Mouse (Mus musculus) forebrain, embryonic 11.5 days (tissue): ENCODE data around the gene B230307C23Rik. TPM values are rescaled to one million over a fixed set of nuclear protein-coding genes. Genes with fewer than 3 reads are reported as not detected.

ENCODE experiments used
- ATAC-seq: fragments of 200-750 bp; cut with Nextera tagmentation; replicated peaks from 2 replicates; pipeline ENCODE4 v1.8.0; 2017; ENCODE audit warnings: moderate TSS enrichment; ENCODE audit not compliant: low FRiP score
- DNase-seq: peaks from one replicate; pipeline ENCODE4 v3.0.0-alpha.2; 2017; ENCODE audit warnings: low spot score
- H3K27ac ChIP-seq: fragments of 300-500 bp; sonication (generic); 2 replicates; pipeline ENCODE4 v1.5.1; 2014; ENCODE audit warnings: low read depth, low read length
- H3K27me3 ChIP-seq: fragments of 300-500 bp; sonication (generic); 2 replicates; pipeline ENCODE4 v1.6.1; 2014; ENCODE audit warnings: mild to moderate bottlenecking, low read length, mixed read lengths; ENCODE audit not compliant: control insufficient read depth, insufficient read depth
- H3K36me3 ChIP-seq: fragments of 300-500 bp; sonication (generic); 2 replicates; pipeline ENCODE4 v1.6.1; 2014; ENCODE audit warnings: mild to moderate bottlenecking, low read length, moderate library complexity, mixed read lengths; ENCODE audit not compliant: control insufficient read depth, insufficient read depth
- H3K4me1 ChIP-seq: fragments of 300-500 bp; sonication (generic); replicated peaks from 2 replicates; pipeline ENCODE4 v1.6.1; 2014; ENCODE audit warnings: low read length, mixed read lengths; ENCODE audit not compliant: control insufficient read depth, insufficient read depth
- H3K4me2 ChIP-seq: fragments of 300-500 bp; sonication (generic); 2 replicates; pipeline ENCODE4 v1.6.1; 2014; ENCODE audit warnings: low read depth, mild to moderate bottlenecking, low read length, moderate library complexity, mixed read lengths; ENCODE audit not compliant: severe bottlenecking
- H3K4me3 ChIP-seq: fragments of 300-500 bp; sonication (generic); 2 replicates; pipeline ENCODE4 v1.5.1; 2014; ENCODE audit warnings: low read depth, low read length
- H3K9ac ChIP-seq: fragments of 300-500 bp; sonication (generic); 2 replicates; pipeline ENCODE4 v1.6.1; 2014; ENCODE audit warnings: low read length
- H3K9me3 ChIP-seq: fragments of 300-500 bp; sonication (generic); 2 replicates; pipeline ENCODE4 v1.6.1; 2016; ENCODE audit warnings: low read length, mixed read lengths; ENCODE audit not compliant: control insufficient read depth
- WGBS: fragments of 180-500 bp; shearing (Covaris S2); extraction: QIAGEN DNeasy Blood & Tissue Kit; methylation state at CpG from one replicate; pipeline ENCODE4 v1.1.7; 2014; 5-methylcytosine and 5-hydroxymethylcytosine counted together
- polyA plus RNA-seq: library from polyadenylated mRNA; unstranded; fragments of >200 nt; fragmentation: Nextera tagmentation; extraction: Ambion mirVana; gene quantifications from 2 replicates; pipeline ENCODE4 v1.2.1, GENCODE M21; 2014

Gene B230307C23Rik
- polyA plus RNA-seq = 20.0 and 22.7 TPM in 2 replicates

- peak within 1 kb of the TSS; percentile 57 for H3K9ac ChIP-seq
- no peak within 1 kb of the TSS for H3K27ac ChIP-seq
- H3K4me2 ChIP-seq = peak within 1 kb of the TSS; percentile 65
- ATAC-seq (peak; percentile 99), DNase-seq (peak; percentile 88)
- H3K36me3 ChIP-seq = peaks cover 3% of the 10 kb centered on the region; the same call in 1 of the 2 replicates
- no peaks in the 10 kb centered on the region for H3K27me3 ChIP-seq
- WGBS = 2% methylated on average over 22 of the region's 22 CpGs
- H3K4me3 ChIP-seq = peak within 1 kb of the TSS; percentile 49
- no peaks in the 10 kb centered on the region for H3K9me3 ChIP-seq
- no peaks in the 10 kb centered on the region for H3K4me1 ChIP-seq
Observed at GRCm38 (mm10) chr16:97996616-97997382, at the start of gene B230307C23Rik. TSS of gene B230307C23Rik (plus strand) at chr16:97997315.

GRCm38 (mm10) chr16:97948836-97949235 lies 48.3 kb upstream of the B230307C23Rik start:
- Histone ChIP-seq H3K4me2 (no peak overlapping the region), H3K27me3 (no peaks in the 10 kb centered on the region), H3K4me1 (no peaks in the 10 kb centered on the region), H3K36me3 (no peaks in the 10 kb centered on the region; the same call in 1 of the 2 replicates), H3K9ac (no peak overlapping the region), H3K27ac (no peak overlapping the region), H3K9me3 (no peaks in the 10 kb centered on the region), H3K4me3 (no peak overlapping the region)
- 80% methylated on average over 4 of the region's 4 CpGs for WGBS
- ATAC-seq (no peak), DNase-seq (no peak)

- H3K27me3 ChIP-seq = no peaks in the 10 kb centered on the region
- ATAC-seq = no peak
- H3K4me3 ChIP-seq = no peak overlapping the region
- 88% methylated on average over 8 of the region's 8 CpGs for WGBS
- H3K9ac ChIP-seq = no peak overlapping the region
- DNase-seq = no peak
- H3K4me1 ChIP-seq = no peaks in the 10 kb centered on the region
- H3K9me3 ChIP-seq = no peaks in the 10 kb centered on the region
- H3K27ac ChIP-seq = no peak overlapping the region
- H3K4me2 ChIP-seq = no peak overlapping the region
- no peaks in the 10 kb centered on the region; the same call in 1 of the 2 replicates for H3K36me3 ChIP-seq
Observed at GRCm38 (mm10) chr16:97950061-97950460, 47.1 kb upstream of the B230307C23Rik start.

GRCm38 (mm10) chr16:97952371-97952770 lies 44.7 kb upstream of the B230307C23Rik start:
- Histone ChIP-seq H3K9ac (no peak overlapping the region), H3K4me1 (no peaks in the 10 kb centered on the region), H3K9me3 (no peaks in the 10 kb centered on the region), H3K27me3 (no peaks in the 10 kb centered on the region), H3K4me3 (no peak overlapping the region), H3K36me3 (no peaks in the 10 kb centered on the region; the same call in 1 of the 2 replicates), H3K4me2 (no peak overlapping the region), H3K27ac (no peak overlapping the region)
- 89% methylated on average over 4 of the region's 4 CpGs for WGBS
- ATAC-seq (no peak), DNase-seq (no peak)

- WGBS = 92% methylated on average over 9 of the region's 9 CpGs
- Histone ChIP-seq H3K4me1 (no peaks in the 10 kb centered on the region), H3K4me2 (no peak overlapping the region), H3K4me3 (no peak overlapping the region), H3K27me3 (no peaks in the 10 kb centered on the region), H3K9ac (no peak overlapping the region), H3K36me3 (no peaks in the 10 kb centered on the region; the same call in 1 of the 2 replicates), H3K9me3 (no peaks in the 10 kb centered on the region), H3K27ac (no peak overlapping the region)
- no peak for DNase-seq
- ATAC-seq = no peak
Observed at GRCm38 (mm10) chr16:97952801-97953200, 44.3 kb upstream of the B230307C23Rik start.

GRCm38 (mm10) chr16:97953300-97953699 lies 43.8 kb upstream of the B230307C23Rik start:
- WGBS = 90% methylated on average over 2 of the region's 2 CpGs
- H3K27me3 ChIP-seq = no peaks in the 10 kb centered on the region
- no peak overlapping the region for H3K4me3 ChIP-seq
- no peak overlapping the region for H3K9ac ChIP-seq
- H3K27ac ChIP-seq = no peak overlapping the region
- DNase-seq (no peak), ATAC-seq (no peak)
- no peak overlapping the region for H3K4me2 ChIP-seq
- H3K9me3 ChIP-seq = no peaks in the 10 kb centered on the region
- H3K4me1 ChIP-seq = no peaks in the 10 kb centered on the region
- no peaks in the 10 kb centered on the region; the same call in 1 of the 2 replicates for H3K36me3 ChIP-seq

GRCm38 (mm10) chr16:97956011-97956410 lies 41.1 kb upstream of the B230307C23Rik start:
- no peak overlapping the region for H3K4me2 ChIP-seq
- no peaks in the 10 kb centered on the region for H3K27me3 ChIP-seq
- DNase-seq (no peak), ATAC-seq (no peak)
- WGBS = 96% methylated on average over 2 of the region's 2 CpGs
- no peak overlapping the region for H3K4me3 ChIP-seq
- no peak overlapping the region for H3K27ac ChIP-seq
- no peaks in the 10 kb centered on the region for H3K9me3 ChIP-seq
- no peak overlapping the region for H3K9ac ChIP-seq
- H3K36me3 ChIP-seq = no peaks in the 10 kb centered on the region
- H3K4me1 ChIP-seq = no peaks in the 10 kb centered on the region

GRCm38 (mm10) chr16:97957626-97958025 lies 39.5 kb upstream of the B230307C23Rik start:
- H3K9me3 ChIP-seq = no peaks in the 10 kb centered on the region
- no peaks in the 10 kb centered on the region for H3K4me1 ChIP-seq
- DNase-seq (no peak), ATAC-seq (no peak)
- H3K4me3 ChIP-seq = no peak overlapping the region
- no peak overlapping the region for H3K27ac ChIP-seq
- no peaks in the 10 kb centered on the region for H3K36me3 ChIP-seq
- H3K4me2 ChIP-seq = no peak overlapping the region
- no peak overlapping the region for H3K9ac ChIP-seq
- no peaks in the 10 kb centered on the region for H3K27me3 ChIP-seq
